Mouse (Mus musculus) kidney, postnatal 14 days (tissue): ENCODE measurements around the gene Gli1.

ENCODE experiments used
- DNase-seq: peaks from one replicate; pipeline ENCODE4 v3.0.0; 2022; ENCODE audit warnings: mixed read lengths

Gli1 gene

DNA sequence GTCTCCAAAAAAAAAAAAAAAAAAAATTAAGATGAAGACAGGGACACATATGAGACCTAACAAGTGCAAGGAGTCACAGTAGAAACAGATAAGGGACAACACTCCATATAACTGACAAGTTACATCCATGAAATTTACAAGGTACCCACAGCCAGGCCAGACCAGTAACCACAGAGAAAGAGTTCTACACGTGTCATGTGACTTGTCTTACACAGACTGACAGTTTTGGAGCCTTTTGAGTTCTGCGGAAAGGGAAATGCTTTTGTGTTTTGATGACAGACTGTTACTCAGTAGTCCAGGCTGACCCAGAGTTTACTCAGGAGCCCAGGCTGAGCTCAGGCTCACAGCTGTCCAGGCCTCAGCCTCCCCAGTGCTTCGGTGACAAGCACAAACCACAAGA lies 1.3 kb upstream of the Gli1 start:
- DNase-seq, result no peak

DNA sequence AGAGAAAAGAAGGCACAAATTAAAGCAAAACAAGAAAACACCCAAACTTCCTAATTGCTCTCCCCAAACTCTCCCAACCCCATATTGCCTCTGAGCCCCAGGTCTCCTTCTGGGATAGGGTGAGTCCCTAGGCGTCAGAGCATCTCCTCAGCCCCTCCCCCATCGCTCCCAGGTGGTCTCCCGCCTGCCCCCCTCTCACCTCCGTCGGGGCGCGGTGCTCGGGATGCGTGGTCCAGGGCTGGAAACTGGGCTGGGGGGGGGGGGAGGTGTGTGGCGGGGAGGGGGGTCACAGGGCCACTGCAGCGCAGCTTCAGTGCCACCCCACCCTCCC lies 449 bp downstream of the Gli1 start:
- DNase-seq, result no peak

DNA sequence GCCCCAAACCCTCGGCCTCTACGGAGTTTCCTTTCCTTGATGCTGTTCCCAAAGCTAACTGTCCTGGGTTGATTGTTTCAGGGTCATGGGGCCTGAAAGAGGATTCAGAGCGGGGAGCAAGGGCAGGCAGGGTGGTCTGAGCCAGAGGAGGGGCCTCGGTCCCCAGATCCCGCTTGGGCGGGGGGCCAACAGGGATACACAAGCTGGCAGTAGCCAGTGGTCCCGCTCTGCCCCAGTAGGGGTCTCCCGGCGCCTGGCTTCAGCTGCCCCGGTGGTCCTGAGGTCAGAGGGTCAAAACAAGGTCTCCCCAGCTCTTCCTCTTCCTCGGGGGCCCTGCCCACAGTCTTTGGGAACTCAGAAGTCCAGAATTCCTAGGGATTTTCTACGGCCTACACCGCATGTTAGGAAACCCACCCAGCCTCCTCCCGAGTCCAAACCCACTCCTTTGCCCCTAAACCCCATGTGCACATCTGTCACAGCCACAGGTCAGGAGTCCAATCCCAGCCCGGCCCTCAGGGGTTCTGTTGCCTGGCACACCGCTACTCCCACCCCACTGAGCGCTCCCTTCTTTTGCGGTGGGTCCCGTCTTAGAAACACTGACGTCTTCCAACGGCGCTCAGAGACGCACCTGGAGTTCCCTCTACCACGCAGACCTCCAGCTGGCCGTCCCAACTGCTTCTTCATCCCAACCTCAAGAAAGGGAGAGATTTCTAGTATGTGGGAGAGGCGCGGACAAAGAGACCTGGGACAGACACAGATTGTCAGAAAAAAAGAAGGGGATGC lies 1.0 kb downstream of the Gli1 start:
- DNase-seq, result no peak

GRCm38 (mm10) chr10:127339683-127340576 lies 1.8 kb downstream of the Gli1 start:
- peak; percentile 72 for DNase-seq

DNA sequence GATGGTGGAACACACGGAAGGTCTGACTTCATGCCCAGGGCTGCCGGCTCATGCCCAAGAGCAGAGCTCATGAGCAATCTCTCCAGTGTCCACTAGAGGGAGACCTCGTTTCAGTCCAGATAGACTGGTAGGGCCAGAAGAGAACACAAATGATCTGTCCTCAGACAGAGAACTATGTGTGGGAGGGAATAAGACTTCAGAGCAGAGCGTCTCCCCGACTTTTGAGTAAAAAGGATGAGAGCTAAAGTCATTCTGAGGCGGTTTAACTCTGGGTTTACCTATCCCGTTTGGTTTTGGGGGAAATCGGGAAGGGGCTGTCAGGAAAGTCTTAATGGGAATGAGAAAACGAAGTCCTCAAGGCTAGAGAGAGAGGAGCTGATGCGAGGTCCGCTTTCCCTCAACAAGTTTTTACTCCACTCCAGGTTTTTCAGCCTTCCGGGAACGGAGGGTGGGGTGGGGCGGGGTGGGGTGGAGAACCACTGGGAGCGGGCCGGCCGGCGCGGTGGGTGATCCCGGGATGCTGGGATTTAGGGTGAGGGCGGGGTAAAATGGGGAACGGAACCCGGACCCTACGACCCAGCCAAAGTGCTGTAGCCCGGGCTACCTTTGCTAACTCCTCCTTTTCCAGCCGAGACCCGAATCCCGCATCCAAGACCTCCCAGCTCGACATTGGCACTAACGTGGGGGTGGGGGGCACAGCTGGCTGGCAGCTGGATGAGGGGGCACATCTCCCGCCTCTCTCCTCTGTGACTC lies 2.7 kb downstream of the Gli1 start:
- DNase-seq, result peak; percentile 92

DNA sequence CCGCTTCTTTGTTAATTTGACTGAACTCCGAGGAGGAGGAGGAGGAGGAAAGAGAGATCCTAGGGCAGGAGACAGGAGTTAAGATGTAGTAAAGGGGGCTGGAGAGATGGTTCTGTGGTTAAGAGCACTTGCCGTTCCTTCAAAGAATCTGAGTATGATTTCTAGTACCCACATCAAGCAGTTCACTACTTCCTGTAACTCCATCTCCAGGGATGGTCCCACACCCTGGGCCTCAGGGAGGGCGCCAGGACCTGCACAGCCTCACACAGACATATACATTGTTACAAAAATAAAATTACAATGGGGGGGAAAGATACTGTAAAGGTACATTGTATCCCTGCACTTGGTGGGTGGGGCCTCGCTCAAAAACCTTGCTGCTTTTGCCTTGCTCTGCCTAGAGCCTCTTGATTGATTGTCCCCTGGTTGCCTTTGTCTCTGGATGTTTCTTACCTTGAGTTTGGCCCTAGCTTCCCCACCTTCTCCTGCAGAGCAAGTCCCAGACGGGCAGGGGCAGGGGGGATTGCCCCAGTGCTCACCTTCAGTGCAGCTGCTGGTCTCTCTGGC lies 4.2 kb downstream of the Gli1 start:
- no peak for DNase-seq

GRCm38 (mm10) chr10:127336952-127337351 lies 4.8 kb downstream of the Gli1 start:
- DNase-seq, result no peak

- DNase-seq, result no peak
These were observed 6.5 kb downstream of the Gli1 start for GRCm38 (mm10) chr10:127335271-127335670.

GRCm38 (mm10) chr10:127333152-127333551 lies 8.6 kb downstream of the Gli1 start:
- DNase-seq, result no peak

DNA sequence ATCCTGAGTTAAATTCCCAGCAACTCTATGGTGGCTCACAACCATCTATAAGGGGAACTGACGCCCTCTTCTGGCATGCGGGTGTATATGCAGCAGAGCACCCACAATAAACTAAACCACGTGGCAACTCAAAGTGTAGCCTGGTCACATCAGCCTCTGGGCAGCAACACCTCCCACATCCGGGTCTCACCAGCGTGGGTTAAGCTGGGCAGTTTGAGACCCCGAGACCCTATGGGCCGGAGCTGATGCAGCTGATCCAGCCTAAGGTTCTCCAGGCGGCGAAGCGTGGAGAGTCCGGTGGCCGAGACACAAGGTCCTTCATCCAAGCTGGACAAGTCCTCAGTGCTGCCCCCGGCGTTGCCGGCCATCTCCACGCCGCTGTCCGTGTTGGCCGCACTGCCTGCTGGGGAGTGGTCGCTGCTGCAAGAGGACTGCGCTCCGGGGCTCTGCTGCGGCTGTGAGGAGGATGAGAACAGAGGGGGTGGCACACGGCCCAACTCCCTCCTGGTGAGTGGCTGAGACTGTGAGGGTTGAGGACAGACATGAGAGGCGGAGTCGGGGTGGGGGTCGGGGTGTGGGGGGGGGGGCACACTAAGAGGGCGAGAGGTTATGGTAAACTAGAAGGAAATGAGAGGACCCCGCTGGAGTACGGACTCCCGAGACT lies 9.4 kb downstream of the Gli1 start:
- no peak for DNase-seq

GRCm38 (mm10) chr10:127330212-127330611 lies 11.6 kb downstream of the Gli1 start:
- DNase-seq, result no peak

DNA sequence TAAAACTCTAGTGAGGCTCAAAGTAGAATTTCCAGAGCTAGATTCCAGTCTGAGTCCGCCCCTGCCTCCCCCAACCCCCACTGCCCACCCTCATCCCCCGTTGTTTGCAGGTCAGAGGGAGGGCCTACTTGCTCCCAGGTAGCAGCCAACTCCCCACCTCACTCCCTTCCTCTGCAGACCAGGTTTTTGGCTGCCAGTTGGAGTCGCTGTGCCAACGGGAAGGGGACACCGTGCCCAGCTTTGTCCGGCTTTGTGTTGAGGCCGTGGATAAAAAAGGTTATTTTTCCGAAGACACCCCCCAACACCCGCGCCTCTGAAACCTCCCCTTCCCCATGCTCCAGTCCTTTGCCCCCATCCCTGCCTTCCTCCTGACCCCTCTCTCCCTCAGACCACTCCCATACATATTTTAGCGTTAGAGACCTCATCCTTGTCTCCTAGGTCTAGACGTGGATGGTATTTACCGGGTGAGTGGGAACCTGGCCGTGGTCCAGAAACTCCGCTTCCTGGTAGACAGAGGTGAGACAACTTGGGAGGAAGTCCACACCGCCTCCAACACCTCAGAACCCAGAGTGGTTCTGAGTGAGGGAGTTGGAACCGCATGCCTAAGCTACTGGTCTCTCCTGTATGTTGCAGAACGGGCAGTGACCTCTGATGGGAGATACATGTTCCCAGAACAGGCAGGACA lies 14.2 kb downstream of the Gli1 start:
- DNase-seq, result peak; percentile 29

DNA sequence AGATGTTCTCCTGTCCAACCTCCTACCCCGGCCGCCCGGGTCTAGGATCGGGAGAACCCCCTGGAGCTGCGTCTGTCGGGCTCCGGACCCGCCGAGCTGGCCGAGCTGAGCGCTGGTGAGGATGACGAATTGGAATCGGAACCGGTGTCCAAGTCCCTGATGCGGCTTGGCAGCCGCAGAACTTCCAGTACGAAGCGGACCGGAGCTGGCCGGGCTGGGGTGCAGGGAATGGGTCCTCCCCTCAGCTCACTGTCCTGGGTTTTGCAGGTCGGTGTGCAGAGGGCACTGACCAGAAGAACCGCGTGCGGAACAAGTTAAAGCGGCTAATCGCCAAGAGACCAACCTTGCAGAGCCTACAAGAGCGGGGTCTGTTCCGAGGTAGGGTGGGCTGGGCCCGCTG lies 14.9 kb downstream of the Gli1 start:
- peak; percentile 28 for DNase-seq

GRCm38 (mm10) chr10:127326017-127326801 lies 15.6 kb downstream of the Gli1 start:
- DNase-seq, result peak; percentile 41

DNA sequence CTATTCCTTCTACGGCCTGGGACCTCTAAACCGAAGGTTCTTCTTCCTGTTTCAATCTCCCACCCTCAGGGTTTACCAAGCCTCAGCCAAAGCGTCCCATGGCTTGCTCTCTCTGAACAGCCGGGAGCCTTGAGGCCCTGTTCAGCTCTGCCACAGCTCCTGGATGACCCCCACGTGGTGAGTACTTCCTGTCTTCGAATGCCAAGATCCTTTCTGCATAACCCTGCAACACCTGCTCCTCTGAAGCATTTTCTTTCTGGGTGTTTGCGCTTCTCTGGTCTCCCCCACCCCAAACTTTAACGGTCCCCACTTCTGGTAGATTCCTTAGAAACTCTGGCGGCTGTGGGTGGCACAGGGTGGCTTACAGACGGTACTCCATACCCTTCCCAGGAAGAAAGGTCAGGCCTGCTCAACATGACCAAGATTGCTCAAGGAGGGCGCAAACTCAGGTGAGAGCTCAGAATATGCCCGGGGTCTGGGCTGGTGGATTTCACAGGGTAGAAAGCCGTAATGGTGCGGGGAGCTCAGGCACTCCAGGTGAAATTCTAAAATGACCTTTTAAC lies 16.2 kb downstream of the Gli1 start:
- no peak for DNase-seq

DNA sequence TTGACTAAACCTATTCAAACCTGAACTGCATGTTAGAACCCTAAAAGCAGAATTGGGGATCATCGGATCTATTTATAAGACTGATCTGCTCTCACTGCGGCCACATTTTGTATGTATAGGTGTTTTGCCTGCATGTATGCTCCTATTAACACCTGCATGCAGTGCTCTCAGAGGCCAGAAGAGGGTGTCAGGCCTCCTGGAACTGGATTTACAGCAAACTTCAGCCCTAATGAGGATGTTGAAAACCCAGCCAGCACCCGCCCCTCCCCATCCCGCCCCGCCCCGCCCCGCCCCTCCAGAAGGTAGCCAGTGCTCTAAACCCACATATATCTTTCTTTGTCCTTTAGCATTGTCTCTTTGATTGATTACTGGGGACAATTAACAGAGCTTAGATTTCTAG lies 17.3 kb downstream of the Gli1 start:
- DNase-seq, result peak; percentile 61

DNA sequence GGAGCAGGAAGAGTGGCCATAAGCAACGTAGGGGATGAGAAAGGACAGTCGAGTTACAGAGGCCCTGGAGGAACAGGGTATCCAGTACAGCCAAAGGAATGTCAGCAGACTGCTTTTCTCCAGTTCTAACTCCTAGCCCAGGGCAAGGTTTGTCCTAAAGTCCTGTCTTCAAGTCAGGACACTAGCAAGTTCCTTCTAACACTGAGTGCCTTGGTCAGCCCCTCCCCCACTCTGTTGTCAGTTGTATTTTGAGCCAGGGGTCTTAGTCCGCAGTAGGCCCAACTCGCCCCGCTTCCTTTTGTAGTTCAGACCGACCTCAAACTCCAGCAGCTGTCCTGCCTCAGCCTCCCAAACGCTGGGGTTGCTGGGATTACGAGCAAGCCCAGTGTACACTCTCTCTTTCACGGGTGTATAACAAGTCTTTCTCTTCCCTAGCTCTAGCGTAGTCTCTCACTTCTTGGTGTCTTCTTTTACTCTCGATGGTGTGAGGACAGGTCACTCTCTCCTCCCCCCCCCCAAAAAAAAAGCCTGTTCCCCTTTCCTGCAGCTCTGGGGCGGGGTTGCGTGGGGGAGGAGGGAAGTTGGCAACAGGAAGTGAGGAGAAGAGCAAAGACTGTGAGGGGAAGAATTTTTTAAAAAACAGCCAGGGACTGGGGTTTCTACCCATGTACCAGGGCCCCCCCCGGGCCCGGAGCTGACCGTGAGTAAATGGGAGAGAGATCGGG lies 18.5 kb downstream of the Gli1 start:
- DNase-seq, result no peak

DNA sequence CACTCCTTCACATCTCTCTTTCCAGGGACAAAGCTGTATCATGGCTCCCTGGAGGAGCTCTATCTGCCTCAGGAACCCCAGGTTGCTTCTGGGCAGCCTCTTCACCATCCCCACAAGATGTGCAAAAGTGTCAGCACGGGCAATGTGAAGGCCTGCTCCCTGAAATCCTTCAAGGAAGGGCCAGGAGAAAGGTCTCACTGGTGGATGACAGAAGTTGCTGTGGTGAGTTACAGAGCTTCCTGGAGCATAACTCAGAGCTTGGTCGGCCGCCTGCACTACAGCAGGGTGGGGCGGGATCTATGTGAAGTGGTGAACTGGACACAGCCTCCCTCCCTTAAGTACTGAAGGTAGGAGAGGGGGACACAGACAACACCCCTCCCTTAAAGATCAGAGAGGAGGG lies 19.1 kb downstream of the Gli1 start:
- DNase-seq, result no peak

- DNase-seq, result no peak
These were observed 19.6 kb downstream of the Gli1 start for GRCm38 (mm10) chr10:127322178-127322577.

DNA sequence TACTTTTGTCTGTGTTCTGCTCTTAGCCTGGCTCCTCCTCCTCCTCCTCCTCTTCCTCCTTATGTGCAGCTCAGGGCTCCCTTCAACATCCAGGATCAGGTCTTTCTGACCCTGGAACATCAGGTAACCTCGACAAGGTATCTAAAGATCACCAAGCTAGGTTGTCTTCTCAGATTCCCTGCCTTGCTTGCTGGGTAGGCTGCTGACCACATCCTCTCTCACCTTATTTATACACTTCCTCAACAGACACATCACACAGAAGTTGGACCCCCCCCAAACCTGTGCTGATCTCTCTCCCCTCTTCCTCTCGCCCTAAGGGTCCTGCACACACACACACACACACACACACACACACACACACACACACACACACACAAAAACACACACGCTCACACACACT lies 20.2 kb downstream of the Gli1 start, which contains the start of gene Arhgap9:
Gene Arhgap9 (plus strand): TSS at position 344 of the 400 bp plus-strand sequence.
- DNase-seq, result no peak
